Mouse (Mus musculus) myocyte (in vitro differentiated cells): ENCODE results near the gene Rrp8. TPM values are rescaled to one million over a fixed set of nuclear protein-coding genes. Genes with fewer than 3 reads are reported as not detected.
"Not testable (repeated sequence)": the region's sequence is repeated elsewhere in the genome, so short reads cannot be mapped to it uniquely, and the experiment has no call there.

ENCODE experiments used
- H3K27me3 ChIP-seq: one replicate; pipeline ENCODE4 v1.6.1; 2011; ENCODE audit not compliant: control insufficient read depth, insufficient read depth, insufficient read length
- H3K36me3 ChIP-seq: one replicate; pipeline ENCODE4 v1.6.1; 2011; ENCODE audit not compliant: control insufficient read depth, insufficient read depth
- H3K4me2 ChIP-seq: one replicate; pipeline ENCODE4 v1.6.1; 2011; ENCODE audit warnings: low read depth, control low read depth
- H3K4me3 ChIP-seq: one replicate; pipeline ENCODE4 v1.5.1; 2011; ENCODE audit warnings: mild to moderate bottlenecking, control low read depth, moderate library complexity
- H3K79me2 ChIP-seq: one replicate; pipeline ENCODE4 v1.6.1; 2011; ENCODE audit not compliant: control insufficient read depth, insufficient read depth
- H3ac ChIP-seq: one replicate; pipeline ENCODE4 v1.6.1; 2011; ENCODE audit not compliant: control insufficient read depth, insufficient read length
- CEBPB ChIP-seq: IDR thresholded peaks from 2 replicates; pipeline ENCODE4 v1.6.1; 2011; ENCODE audit warnings: mild to moderate bottlenecking, moderate library complexity; ENCODE audit not compliant: poor library complexity, insufficient read depth, severe bottlenecking
- E2F4 ChIP-seq: IDR thresholded peaks from one replicate; pipeline ENCODE4 v1.6.1; 2011; ENCODE audit warnings: mild to moderate bottlenecking, control low read depth, moderate library complexity; ENCODE audit not compliant: insufficient read depth
- MAX ChIP-seq: IDR thresholded peaks from one replicate; pipeline ENCODE4 v1.6.1; 2011; ENCODE audit warnings: low read depth, mild to moderate bottlenecking, control low read depth
- MYOD1 ChIP-seq, 3 experiments: IDR thresholded peaks; one replicate each; pipeline ENCODE4 v1.6.1; 2011; ENCODE audit warnings: control low read depth in 2 of 3, low read depth in 2 of 3, mild to moderate bottlenecking in 2 of 3, moderate library complexity in 1 of 3; ENCODE audit not compliant: insufficient read length in 2 of 3, control insufficient read depth in 1 of 3
- MYOG ChIP-seq, 3 experiments: IDR thresholded peaks; one replicate each; pipeline ENCODE4 v1.6.1; 2011; ENCODE audit warnings: control low read depth in 2 of 3, low read depth in 2 of 3, mild to moderate bottlenecking in 2 of 3; ENCODE audit not compliant: insufficient read length in 2 of 3, control insufficient read depth in 1 of 3, insufficient read depth in 1 of 3
- POLR2A ChIP-seq: IDR thresholded peaks from one replicate; pipeline ENCODE4 v1.6.1; 2011; ENCODE audit warnings: low read depth, mild to moderate bottlenecking, control low read depth, moderate library complexity; ENCODE audit not compliant: insufficient read length
- POLR2AphosphoS2 ChIP-seq: IDR thresholded peaks from one replicate; pipeline ENCODE4 v1.6.1; 2011; ENCODE audit warnings: low read depth, control low read depth; ENCODE audit not compliant: insufficient read length
- REST ChIP-seq: IDR thresholded peaks from one replicate; pipeline ENCODE4 v1.6.1; 2011; ENCODE audit warnings: mild to moderate bottlenecking, control low read depth, moderate library complexity; ENCODE audit not compliant: insufficient read depth, insufficient read length
- SRF ChIP-seq: IDR thresholded peaks from one replicate; pipeline ENCODE4 v1.6.1; 2011; ENCODE audit warnings: low read depth; ENCODE audit not compliant: control insufficient read depth, insufficient read length
- TCF12 ChIP-seq: IDR thresholded peaks from one replicate; pipeline ENCODE4 v1.6.1; 2011; ENCODE audit warnings: mild to moderate bottlenecking, control low read depth; ENCODE audit not compliant: poor library complexity, insufficient read depth, severe bottlenecking
- TCF3 ChIP-seq: IDR thresholded peaks from one replicate; pipeline ENCODE4 v1.6.1; 2011; ENCODE audit warnings: low read depth, control low read depth; ENCODE audit not compliant: insufficient read length
- USF1 ChIP-seq: IDR thresholded peaks from one replicate; pipeline ENCODE4 v1.6.1; 2011; ENCODE audit warnings: low read depth, mild to moderate bottlenecking, control low read depth, moderate library complexity
- polyA plus RNA-seq: library from polyadenylated mRNA; unstranded; fragments of >200 nt; fragmentation: generic; extraction: Trizol; gene quantifications from one replicate; pipeline ENCODE4 v1.2.1, GENCODE M21; 2012; ENCODE audit warnings: missing spikeins

The Rrp8 gene
- polyA plus RNA-seq, 1 experiment = 15.5 TPM

DNA sequence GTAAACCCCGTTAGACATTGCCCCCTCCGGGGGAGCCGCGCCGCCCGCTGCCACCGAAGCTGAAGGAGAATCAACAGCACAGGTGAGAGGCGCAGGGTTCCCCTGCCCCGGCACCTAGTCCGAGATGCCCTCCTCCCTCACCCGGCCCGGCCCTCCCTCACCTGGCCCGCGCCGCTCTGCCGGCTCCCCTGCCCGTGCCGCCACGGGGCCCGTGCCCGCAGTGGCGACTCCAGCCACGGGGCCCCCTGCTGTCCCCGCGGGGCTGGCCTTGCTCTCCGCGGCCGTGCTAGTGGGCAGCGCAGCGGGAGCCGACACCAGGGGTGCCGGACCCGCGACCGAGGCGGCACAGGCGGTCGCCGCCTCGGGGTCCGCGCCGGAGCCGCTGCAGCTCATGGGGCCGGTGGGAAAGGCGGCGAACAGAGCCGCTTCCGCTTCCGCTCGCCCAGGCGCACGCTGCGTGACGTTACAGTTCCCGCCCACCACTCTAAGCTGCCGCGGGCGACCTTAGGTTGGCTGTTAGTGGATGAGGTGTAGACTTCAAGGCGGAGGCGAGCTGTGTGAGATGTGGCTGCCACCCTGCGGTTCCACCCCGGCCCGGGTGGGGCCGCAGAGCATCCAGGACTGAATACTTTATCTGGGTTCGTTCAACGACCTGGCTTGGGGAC is 6.9 kb upstream of the Rrp8 start, which contains the start of gene Taf10:
Taf10 (minus strand) TSS at position 436 of the 665 bp plus-strand sequence.
- no peaks in the 10 kb centered on the region for H3K27me3 ChIP-seq
- peak within 1 kb of the TSS; percentile 51 for H3ac ChIP-seq
- H3K36me3 ChIP-seq = peaks cover 23% of the 10 kb centered on the region
- peak within 1 kb of the TSS; percentile 68 for H3K4me2 ChIP-seq
- peaks cover 25% of the 10 kb centered on the region for H3K79me2 ChIP-seq
- peak within 1 kb of the TSS; percentile 32 for H3K4me3 ChIP-seq
- TF ChIP-seq SRF (no peak), MYOD1 (IDR thresholded peaks at IDR 0.05; ENCODE audit: control insufficient read depth in 1 of 3, insufficient read length in 2 of 3, low read depth in 2 of 3) (no peak), CEBPB (no peak), POLR2AphosphoS2 (peak; percentile 84), POLR2A (peak; percentile 80), USF1 (no peak), MYOG (IDR thresholded peaks at IDR 0.05; ENCODE audit: control insufficient read depth in 1 of 3, insufficient read depth in 1 of 3, insufficient read length in 2 of 3, low read depth in 2 of 3) (peak in 1 of 3 experiments; percentile 25), TCF3 (no peak)

DNA sequence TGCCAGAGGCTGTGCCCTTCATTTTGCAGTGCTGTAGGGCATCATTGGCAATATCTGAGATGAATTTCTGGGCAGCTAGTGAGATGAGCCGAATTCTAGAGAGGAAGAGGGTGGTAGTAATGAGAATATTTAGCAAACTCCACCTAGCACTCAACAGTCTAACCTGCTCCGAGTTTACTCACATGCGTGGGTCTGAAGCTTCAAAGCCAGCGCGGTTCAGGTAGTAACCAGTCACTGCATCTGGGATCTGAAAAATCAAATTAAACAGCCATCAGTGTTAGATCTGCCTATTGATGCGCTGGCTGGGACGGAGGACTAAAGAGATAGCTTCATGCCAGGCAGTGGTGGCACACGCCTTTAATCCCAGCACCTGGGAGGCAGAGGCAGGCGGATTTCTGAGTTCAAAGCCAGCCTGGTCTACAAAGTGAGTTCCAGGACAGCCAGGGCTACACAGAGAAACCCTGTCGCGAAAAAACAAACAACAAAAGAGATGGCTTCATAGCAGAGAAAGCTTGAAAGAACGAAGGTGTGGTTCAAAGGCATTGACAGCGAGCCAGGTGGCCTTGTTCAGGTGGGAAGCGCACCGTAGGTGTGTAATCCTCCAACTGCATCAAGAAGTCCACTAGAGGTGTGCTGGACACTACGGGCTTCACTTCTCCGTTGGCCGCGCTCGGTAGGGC is 6.2 kb upstream of the Rrp8 start:
- Histone ChIP-seq H3K36me3 (peaks cover 23% of the 10 kb centered on the region), H3K79me2 (peaks cover 29% of the 10 kb centered on the region), H3ac (peak overlapping the region; percentile 51), H3K4me2 (peak overlapping the region; percentile 68), H3K4me3 (peak overlapping the region; percentile 32)
- peak; percentile 95 for TF ChIP-seq POLR2AphosphoS2
- not testable (repeated sequence) for H3K27me3 ChIP-seq

DNA sequence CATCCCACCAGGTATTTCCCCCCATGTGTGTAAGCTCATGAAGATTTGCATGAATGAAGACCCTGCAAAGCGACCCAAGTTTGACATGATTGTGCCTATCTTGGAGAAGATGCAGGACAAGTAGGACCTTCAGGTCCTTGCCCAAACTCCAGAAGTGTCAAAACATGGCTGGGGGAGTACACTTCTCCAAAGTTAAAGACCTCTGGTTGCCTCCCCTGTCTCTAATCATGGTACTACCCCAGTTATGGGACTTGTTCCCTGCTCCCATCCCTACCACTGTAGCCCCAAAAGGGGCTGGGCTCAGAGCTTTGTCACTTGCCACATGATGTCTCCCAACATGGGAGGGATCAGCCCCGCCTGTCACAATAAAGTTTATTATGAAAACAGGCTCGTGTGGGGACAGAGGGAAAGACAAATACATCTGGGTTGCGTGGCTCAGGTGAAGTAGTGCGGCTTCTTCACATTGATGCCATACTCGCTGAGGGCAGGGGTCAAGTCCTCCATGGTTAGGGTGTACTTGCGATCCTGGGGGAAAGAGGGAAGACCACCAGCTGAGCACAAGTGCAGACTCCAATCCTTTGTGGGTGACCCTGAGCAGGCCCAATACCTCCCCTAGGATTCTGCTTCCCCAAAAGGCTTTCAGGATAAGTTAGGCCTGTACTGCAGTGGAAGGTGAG is 5.5 kb upstream of the Rrp8 start:
- not testable (repeated sequence) for H3K27me3 ChIP-seq, H3ac ChIP-seq, H3K4me2 ChIP-seq
- TF ChIP-seq POLR2A = peak; percentile 17
- Histone ChIP-seq H3K79me2 (peaks cover 36% of the 10 kb centered on the region), H3K36me3 (peaks cover 23% of the 10 kb centered on the region), H3K4me3 (peak overlapping the region; percentile 32)

DNA sequence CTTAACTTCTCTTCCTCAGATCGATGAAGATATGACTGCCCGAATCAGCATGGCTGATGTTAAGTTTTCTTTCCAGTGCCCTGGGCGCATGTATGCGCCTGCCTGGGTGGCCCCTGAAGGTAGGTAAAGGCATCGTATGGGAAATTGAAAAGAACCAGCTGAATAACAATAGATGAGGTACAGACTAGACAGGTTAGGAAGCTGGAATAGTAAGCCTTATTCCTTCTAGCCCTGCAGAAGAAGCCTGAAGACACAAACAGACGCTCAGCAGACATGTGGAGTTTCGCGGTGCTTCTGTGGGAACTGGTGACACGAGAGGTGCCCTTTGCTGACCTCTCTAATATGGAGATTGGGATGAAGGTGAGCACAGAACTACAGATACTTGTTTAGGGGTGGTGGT is 4.8 kb upstream of the Rrp8 start:
- Histone ChIP-seq H3K4me2 (no peak overlapping the region), H3K4me3 (no peak overlapping the region), H3K36me3 (peaks cover 23% of the 10 kb centered on the region), H3K27me3 (no peaks in the 10 kb centered on the region), H3ac (no peak overlapping the region), H3K79me2 (peaks cover 43% of the 10 kb centered on the region)
- TF ChIP-seq SRF (no peak), E2F4 (no peak)

DNA sequence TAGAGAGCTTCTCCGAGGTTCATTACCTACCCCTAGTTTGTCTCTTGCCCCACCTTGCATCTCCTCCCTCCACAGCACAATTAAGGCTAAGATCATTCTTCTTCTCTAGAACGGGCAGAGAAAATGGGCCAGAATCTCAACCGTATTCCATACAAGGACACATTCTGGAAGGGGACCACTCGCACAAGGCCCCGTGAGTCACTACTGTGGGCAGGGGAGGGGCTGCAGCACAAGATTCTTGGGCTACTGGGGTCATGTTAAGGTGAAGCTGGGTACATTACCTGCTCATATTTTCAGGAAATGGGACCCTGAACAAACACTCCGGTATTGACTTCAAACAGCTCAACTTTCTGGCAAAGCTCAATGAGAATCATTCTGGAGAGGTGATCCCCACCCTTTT is 3.7 kb upstream of the Rrp8 start:
- no peak overlapping the region for H3ac ChIP-seq
- no peak overlapping the region for H3K4me2 ChIP-seq
- peaks cover 18% of the 10 kb centered on the region for H3K36me3 ChIP-seq
- no peak overlapping the region for H3K4me3 ChIP-seq
- peaks cover 51% of the 10 kb centered on the region for H3K79me2 ChIP-seq
- H3K27me3 ChIP-seq = no peaks in the 10 kb centered on the region
- TF ChIP-seq USF1 (no peak), REST (no peak), TCF12 (no peak), MYOD1 (IDR thresholded peaks at IDR 0.05; ENCODE audit: control insufficient read depth in 1 of 3, insufficient read length in 2 of 3, low read depth in 2 of 3) (no peak), TCF3 (no peak), MYOG (IDR thresholded peaks at IDR 0.05; ENCODE audit: control insufficient read depth in 1 of 3, insufficient read depth in 1 of 3, insufficient read length in 2 of 3, low read depth in 2 of 3) (no peak), E2F4 (no peak), POLR2AphosphoS2 (no peak), CEBPB (no peak), SRF (no peak), POLR2A (no peak), MAX (no peak)
